Mouse (Mus musculus) forebrain, postnatal 0 days (tissue): ENCODE results near the gene Taf12. TPM values are rescaled to one million over a fixed set of nuclear protein-coding genes. Genes with fewer than 3 reads are reported as not detected.
A peak's percentile ranks its signal among the peaks of the same experiment; 100 is the strongest.

ENCODE experiments used
- ATAC-seq: fragments of 200-750 bp; cut with Nextera tagmentation; 2 replicates; pipeline ENCODE4 v1.8.0; 2017; ENCODE audit warnings: mild to moderate bottlenecking, moderate library complexity
- DNase-seq: peaks from one replicate; pipeline ENCODE4 v3.0.0-alpha.2; 2015
- H3K27ac ChIP-seq: fragments of 300-500 bp; sonication (generic); 2 replicates; pipeline ENCODE4 v1.5.1; 2014; ENCODE audit warnings: low read depth, mild to moderate bottlenecking, antibody characterized with exemption, low read length, moderate library complexity, mixed read lengths
- H3K27me3 ChIP-seq: fragments of 300-500 bp; sonication (generic); 2 replicates; pipeline ENCODE4 v1.6.1; 2014; ENCODE audit warnings: mild to moderate bottlenecking, low read length, mixed read lengths; ENCODE audit not compliant: insufficient read depth
- H3K36me3 ChIP-seq: fragments of 300-500 bp; sonication (generic); 2 replicates; pipeline ENCODE4 v1.6.1; 2014; ENCODE audit warnings: mild to moderate bottlenecking, moderate library complexity; ENCODE audit not compliant: insufficient read depth
- H3K4me1 ChIP-seq: fragments of 300-500 bp; sonication (generic); 2 replicates; pipeline ENCODE4 v1.6.1; 2014; ENCODE audit warnings: antibody characterized with exemption; ENCODE audit not compliant: insufficient read depth
- H3K4me2 ChIP-seq: fragments of 300-500 bp; sonication (generic); 2 replicates; pipeline ENCODE4 v1.6.1; 2014; ENCODE audit warnings: low read depth, mild to moderate bottlenecking, moderate library complexity
- H3K4me3 ChIP-seq: fragments of 300-500 bp; sonication (generic); 2 replicates; pipeline ENCODE4 v1.5.1; 2014; ENCODE audit warnings: low read depth, low read length, mixed read lengths
- H3K9ac ChIP-seq: fragments of 300-500 bp; sonication (generic); 2 replicates; pipeline ENCODE4 v1.6.1; 2014; ENCODE audit warnings: mild to moderate bottlenecking
- H3K9me3 ChIP-seq: fragments of 300-500 bp; sonication (generic); 2 replicates; pipeline ENCODE4 v1.6.1; 2016; ENCODE audit warnings: low read length
- CTCF ChIP-seq: sonication (generic); IDR thresholded peaks from 2 replicates; pipeline ENCODE4 v1.5.1; 2016; ENCODE audit warnings: antibody characterized with exemption, control low read depth, low read depth
- WGBS: fragments of 180-500 bp; shearing (Covaris S2); extraction: QIAGEN DNeasy Blood & Tissue Kit; methylation state at CpG from one replicate; pipeline ENCODE4 v1.1.7; 2014; 5-methylcytosine and 5-hydroxymethylcytosine counted together
- polyA plus RNA-seq: library from polyadenylated mRNA; unstranded; fragments of >200 nt; fragmentation: Nextera tagmentation; extraction: Ambion mirVana; gene quantifications from 2 replicates; pipeline ENCODE4 v1.2.1, GENCODE M21; 2015
- total RNA-seq: library from RNA; depleted of rRNA; stranded (reverse); fragments of >200 nt; gene quantifications from 2 replicates; pipeline ENCODE4 v1.2.3, GENCODE M21; 2014

Gene Taf12
- total and polyA plus RNA-seq, 2 experiments from 2014 or later: 8.0 to 30.5 TPM

DNA sequence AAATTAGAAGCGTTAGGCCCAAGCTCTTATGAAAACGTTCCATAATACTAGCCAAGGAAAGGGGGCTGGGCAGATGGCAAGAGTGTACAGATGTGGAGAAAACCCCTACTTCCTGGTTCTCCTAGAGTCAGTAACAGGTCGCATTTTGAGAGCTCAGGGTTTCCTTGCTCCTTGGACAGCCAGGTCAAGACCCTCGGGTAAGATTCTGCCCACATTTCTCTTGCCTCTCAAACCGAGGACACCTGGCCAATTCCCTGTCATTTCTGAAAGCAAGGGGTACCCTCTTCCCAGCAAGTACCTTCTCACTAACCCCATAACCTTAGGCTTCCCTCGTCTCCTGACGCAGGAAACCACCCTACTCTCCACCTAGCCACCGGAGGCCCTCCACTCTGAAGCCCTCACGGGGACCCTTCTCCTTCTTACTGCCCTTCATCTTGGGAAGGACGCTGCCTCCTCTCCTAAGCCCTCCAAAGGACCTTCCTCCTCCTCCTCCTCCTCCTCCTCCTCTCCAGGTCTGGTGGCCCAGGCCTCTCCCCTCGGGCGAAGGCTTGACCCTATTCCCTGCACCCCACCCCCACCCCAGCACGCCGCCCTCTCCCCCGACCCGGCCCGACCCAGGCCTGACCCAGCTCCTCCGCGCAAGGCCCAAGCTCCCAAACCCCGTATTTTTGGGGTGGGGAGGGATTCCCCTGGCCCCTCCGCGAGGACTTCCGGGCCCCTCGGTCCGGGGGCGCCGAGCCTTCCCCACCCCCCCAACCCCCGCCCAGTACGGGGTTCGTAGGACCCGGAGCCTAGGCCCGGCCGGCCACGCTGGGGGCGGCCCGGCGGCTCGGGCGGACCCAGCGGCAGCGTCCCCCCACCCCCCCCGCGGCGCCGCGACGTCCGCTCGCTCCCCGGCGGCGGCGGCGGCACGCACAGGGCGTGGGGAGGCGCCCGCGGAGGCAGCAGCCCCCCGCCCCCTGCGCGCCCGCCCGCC lies 13.5 kb upstream of the Taf12 start:
- Histone ChIP-seq H3K36me3 (no peaks in the 10 kb centered on the region), H3K4me1 (peaks cover 13% of the 10 kb centered on the region; the same call in 1 of the 2 replicates), H3K27ac (peak overlapping the region; percentile 92), H3K9ac (peak overlapping the region; percentile 87), H3K4me3 (peak overlapping the region; percentile 86), H3K27me3 (no peaks in the 10 kb centered on the region), H3K4me2 (peak overlapping the region; percentile 75), H3K9me3 (no peaks in the 10 kb centered on the region)
- WGBS: 3% methylated on average over 30 of the region's 64 CpGs
- DNase-seq (peak; percentile 77), ATAC-seq (peak; percentile 87)
- no peak for TF ChIP-seq CTCF

DNA sequence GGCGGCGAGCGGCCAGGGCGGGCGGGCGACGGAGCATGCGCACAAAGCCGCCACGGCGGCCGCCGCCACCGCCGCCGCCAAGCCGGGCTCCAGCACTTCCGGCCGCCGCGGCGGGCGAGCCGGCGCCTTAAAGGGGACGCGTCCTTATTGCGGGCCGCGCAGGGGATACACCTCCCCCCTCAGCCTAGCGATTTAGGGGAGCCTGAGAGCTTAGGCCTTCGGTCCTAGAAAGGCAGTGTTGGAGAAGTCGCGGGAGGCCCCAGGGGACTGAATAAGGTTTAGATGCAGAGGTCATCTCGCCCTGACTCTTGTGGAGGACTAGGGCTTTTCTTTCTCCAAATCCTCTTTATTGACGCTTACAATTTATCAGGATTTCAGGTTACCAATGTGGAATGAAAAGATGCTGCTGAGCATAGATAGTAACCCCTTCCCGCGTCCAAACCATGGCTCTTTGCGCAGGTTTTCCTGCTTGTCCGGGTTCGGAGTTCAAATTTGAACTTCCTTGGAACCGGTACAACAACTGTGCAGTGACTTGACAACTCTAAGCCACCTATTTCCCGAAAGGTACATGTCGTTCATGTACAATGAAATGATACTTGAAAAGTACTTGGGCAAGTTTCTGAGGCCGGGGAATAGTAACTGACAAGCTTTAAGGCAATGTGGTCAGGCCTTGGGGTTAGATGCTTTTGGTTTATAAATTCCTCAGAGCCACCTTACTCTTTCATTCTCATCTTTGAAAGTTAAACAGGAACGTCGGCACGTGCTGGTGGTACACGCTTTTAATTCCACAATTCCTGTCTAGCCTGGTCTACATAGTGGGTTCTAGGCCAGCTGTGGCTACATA lies 12.4 kb upstream of the Taf12 start, which contains the start of gene Gmeb1:
Gene Gmeb1 (minus strand): TSS at position 89 of the 844 bp plus-strand sequence.
- 16% methylated on average over 40 of the region's 49 CpGs for WGBS
- peak within 1 kb of the TSS; percentile 87 for H3K9ac ChIP-seq
- peak within 1 kb of the TSS; percentile 75 for H3K4me2 ChIP-seq
- peak within 1 kb of the TSS; percentile 86 for H3K4me3 ChIP-seq
- H3K36me3 ChIP-seq: no peaks in the 10 kb centered on the region
- peaks cover 13% of the 10 kb centered on the region; the same call in 1 of the 2 replicates for H3K4me1 ChIP-seq
- H3K27ac ChIP-seq: peak within 1 kb of the TSS; percentile 92
- ATAC-seq (peak; percentile 94), DNase-seq (peak; percentile 88)
- no peaks in the 10 kb centered on the region for H3K9me3 ChIP-seq
- no peak for TF ChIP-seq CTCF
- H3K27me3 ChIP-seq: no peaks in the 10 kb centered on the region

GRCm38 (mm10) chr4:132262358-132262616 lies 11.9 kb upstream of the Taf12 start:
- H3K36me3 ChIP-seq: no peaks in the 10 kb centered on the region
- H3K9me3 ChIP-seq: no peaks in the 10 kb centered on the region
- WGBS: 75% methylated on average over 5 of the region's 5 CpGs
- no peak overlapping the region for H3K27ac ChIP-seq
- H3K4me3 ChIP-seq: no peak overlapping the region
- no peak for TF ChIP-seq CTCF
- H3K27me3 ChIP-seq: no peaks in the 10 kb centered on the region
- peaks cover 13% of the 10 kb centered on the region; the same call in 1 of the 2 replicates for H3K4me1 ChIP-seq
- H3K4me2 ChIP-seq: peak overlapping the region; percentile 75; the same call in 1 of the 2 replicates
- DNase-seq: no peak
- no peak for ATAC-seq
- no peak overlapping the region for H3K9ac ChIP-seq

DNA sequence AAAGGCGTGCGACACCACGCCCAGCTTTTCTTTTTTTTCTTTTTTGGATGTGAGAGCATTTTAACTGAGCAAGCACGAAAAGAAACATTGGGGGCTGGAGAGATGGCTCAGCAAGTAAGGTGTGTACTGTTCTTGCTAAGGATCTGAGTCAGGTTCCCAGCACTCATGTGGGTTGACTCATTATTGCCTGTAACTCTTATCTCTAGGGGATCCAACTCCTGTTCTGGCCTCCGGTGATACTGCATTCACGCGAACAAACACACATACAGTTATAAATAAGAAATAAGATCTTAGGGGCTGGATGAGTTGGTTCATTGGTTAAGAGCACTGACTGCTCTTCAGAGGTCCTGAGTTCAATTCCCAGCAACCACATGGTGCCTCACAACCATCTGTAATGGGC lies 10.9 kb upstream of the Taf12 start:
- Histone ChIP-seq H3K27ac (no peak overlapping the region), H3K27me3 (no peaks in the 10 kb centered on the region), H3K9me3 (no peaks in the 10 kb centered on the region), H3K36me3 (no peaks in the 10 kb centered on the region), H3K4me2 (no peak overlapping the region), H3K9ac (no peak overlapping the region), H3K4me3 (no peak overlapping the region), H3K4me1 (peaks cover 13% of the 10 kb centered on the region; the same call in 1 of the 2 replicates)
- ATAC-seq (no peak), DNase-seq (no peak)
- 95% methylated on average over 7 of the region's 7 CpGs for WGBS
- no peak for TF ChIP-seq CTCF

DNA sequence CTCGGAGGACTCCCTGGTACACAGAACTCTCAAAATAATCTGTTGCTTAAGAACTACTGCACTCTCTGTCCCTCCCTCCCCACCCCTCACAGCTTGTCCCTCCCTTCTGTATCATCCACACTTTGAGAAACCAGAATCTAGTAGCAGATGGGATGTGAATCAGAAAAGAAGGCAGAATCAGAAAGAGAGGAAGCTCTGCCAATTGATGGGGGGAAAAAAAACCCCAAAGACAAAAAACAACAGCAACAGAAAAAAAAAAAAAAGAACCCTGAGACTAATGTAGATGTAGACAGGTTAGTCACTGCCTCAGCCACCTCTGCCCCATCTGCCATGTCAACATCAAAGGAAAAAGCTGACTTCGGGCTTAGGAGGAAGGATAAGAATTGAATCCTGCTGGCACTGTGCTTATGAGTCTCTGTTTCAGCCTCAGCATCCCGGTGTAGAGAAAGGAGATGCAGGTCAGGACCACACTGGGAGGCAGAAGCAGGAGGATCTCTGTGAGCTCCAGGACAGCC lies 7.3 kb upstream of the Taf12 start:
- no peaks in the 10 kb centered on the region for H3K4me1 ChIP-seq
- ATAC-seq (no peak), DNase-seq (peak; percentile 18)
- no peak overlapping the region for H3K4me3 ChIP-seq
- no peak overlapping the region for H3K4me2 ChIP-seq
- TF ChIP-seq CTCF: no peak
- no peak overlapping the region for H3K9ac ChIP-seq
- no peaks in the 10 kb centered on the region for H3K27me3 ChIP-seq
- no peaks in the 10 kb centered on the region for H3K9me3 ChIP-seq
- WGBS: 74% methylated on average over 3 of the region's 3 CpGs
- H3K36me3 ChIP-seq: no peaks in the 10 kb centered on the region
- H3K27ac ChIP-seq: no peak overlapping the region

- peak; percentile 20 for DNase-seq
- H3K9ac ChIP-seq: no peak overlapping the region
- H3K36me3 ChIP-seq: no peaks in the 10 kb centered on the region
- no peak overlapping the region for H3K27ac ChIP-seq
- peak; percentile 47 for TF ChIP-seq CTCF
- no peak overlapping the region for H3K4me3 ChIP-seq
- no peaks in the 10 kb centered on the region for H3K27me3 ChIP-seq
- no peak for ATAC-seq
- 12% methylated on average over 6 of the region's 6 CpGs for WGBS
- no peaks in the 10 kb centered on the region for H3K4me1 ChIP-seq
- no peak overlapping the region for H3K4me2 ChIP-seq
- no peaks in the 10 kb centered on the region for H3K9me3 ChIP-seq
Observed at GRCm38 (mm10) chr4:132268871-132269739, 5.1 kb upstream of the Taf12 start.
